Mouse (Mus musculus) lung, postnatal 0 days (tissue): ENCODE data around the gene Hdac7. TPM values are rescaled to one million over a fixed set of nuclear protein-coding genes. Genes with fewer than 3 reads are reported as not detected.

Experiments
- ATAC-seq: fragments of 200-750 bp; cut with Nextera tagmentation; 2 replicates; pipeline ENCODE4 v1.8.0; 2017; ENCODE audit warnings: moderate library complexity
- DNase-seq: peaks from one replicate; pipeline ENCODE4 v3.0.0-alpha.2; 2016; ENCODE audit warnings: low spot score
- H3K27ac ChIP-seq: fragments of 300-500 bp; sonication (generic); 2 replicates; pipeline ENCODE4 v1.5.1; 2014; ENCODE audit warnings: antibody characterized with exemption, mild to moderate bottlenecking, low read length, mixed read lengths
- H3K27me3 ChIP-seq: fragments of 300-500 bp; sonication (generic); replicated peaks from 2 replicates; pipeline ENCODE4 v1.6.1; 2014; ENCODE audit warnings: low read length, mixed read lengths; ENCODE audit not compliant: insufficient read depth
- H3K36me3 ChIP-seq: fragments of 300-500 bp; sonication (generic); 2 replicates; pipeline ENCODE4 v1.6.1; 2014; ENCODE audit warnings: low read length, mixed read lengths; ENCODE audit not compliant: insufficient read depth
- H3K4me1 ChIP-seq: fragments of 300-500 bp; sonication (generic); 2 replicates; pipeline ENCODE4 v1.6.1; 2014; ENCODE audit warnings: antibody characterized with exemption, low read depth, low read length, mixed read lengths; ENCODE audit not compliant: insufficient read depth
- H3K4me2 ChIP-seq: fragments of 300-500 bp; sonication (generic); replicated peaks from 2 replicates; pipeline ENCODE4 v1.6.1; 2014; ENCODE audit warnings: low read depth, mild to moderate bottlenecking, low read length, moderate library complexity, mixed read lengths
- H3K4me3 ChIP-seq: fragments of 300-500 bp; sonication (generic); 2 replicates; pipeline ENCODE4 v1.5.1; 2014; ENCODE audit warnings: low read depth, low read length
- H3K9ac ChIP-seq: fragments of 300-500 bp; sonication (generic); replicated peaks from 2 replicates; pipeline ENCODE4 v1.6.1; 2014; ENCODE audit warnings: low read depth, mild to moderate bottlenecking
- H3K9me3 ChIP-seq: fragments of 300-500 bp; sonication (generic); 2 replicates; pipeline ENCODE4 v1.6.1; 2016; ENCODE audit warnings: low read length, mixed read lengths
- CTCF ChIP-seq: IDR thresholded peaks from 2 replicates; pipeline ENCODE4 v1.5.1; 2016; ENCODE audit warnings: antibody characterized with exemption, mild to moderate bottlenecking
- EP300 ChIP-seq: IDR thresholded peaks from 2 replicates; pipeline ENCODE4 v1.6.1; 2016; ENCODE audit warnings: antibody characterized with exemption, mild to moderate bottlenecking, control low read depth
- WGBS: fragments of 180-500 bp; shearing (Covaris S2); extraction: QIAGEN DNeasy Blood & Tissue Kit; methylation state at CpG from one replicate; pipeline ENCODE4 v1.1.7; 2014; 5-methylcytosine and 5-hydroxymethylcytosine counted together
- polyA plus RNA-seq: library from polyadenylated mRNA; unstranded; fragments of >200 nt; fragmentation: Nextera tagmentation; extraction: Ambion mirVana; gene quantifications from 2 replicates; pipeline ENCODE4 v1.2.1, GENCODE M21; 2015

The Hdac7 gene
- polyA plus RNA-seq, 1 experiment from 2014 or later, result 43.2 TPM

DNA sequence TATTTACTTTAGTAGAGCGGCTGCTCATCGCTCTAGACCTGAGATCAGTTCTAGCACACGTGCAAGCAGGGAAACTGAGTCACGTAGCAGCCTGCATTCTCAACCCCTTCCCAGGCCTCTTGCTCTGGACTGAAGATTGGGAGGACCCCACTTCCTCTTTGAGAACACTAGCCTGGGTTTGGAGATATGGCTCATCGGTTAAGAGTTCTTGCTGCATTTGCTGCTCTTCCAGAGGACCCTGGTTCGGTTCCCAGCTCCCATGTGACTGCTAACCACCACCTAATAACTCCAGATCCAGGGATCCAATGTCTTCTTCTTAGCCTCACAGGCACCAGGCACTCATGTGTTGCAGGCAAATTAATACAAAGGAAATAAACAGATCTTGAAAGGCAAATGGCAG, 2.9 kb downstream of the Hdac7 start:
- WGBS, result 89% methylated on average over 6 of the region's 6 CpGs
- H3K9me3 ChIP-seq, result no peaks in the 10 kb centered on the region
- no peak for DNase-seq
- H3K4me1 ChIP-seq, result peaks cover 36% of the 10 kb centered on the region
- no peak for TF ChIP-seq CTCF
- no peak for TF ChIP-seq EP300
- H3K4me2 ChIP-seq, result no peak overlapping the region
- no peaks in the 10 kb centered on the region for H3K36me3 ChIP-seq
- no peak overlapping the region for H3K9ac ChIP-seq
- H3K4me3 ChIP-seq, result no peak overlapping the region
- no peak overlapping the region for H3K27ac ChIP-seq
- H3K27me3 ChIP-seq, result no peaks in the 10 kb centered on the region
- no peak for ATAC-seq

GRCm38 (mm10) chr15:97840781-97841180, 3.5 kb downstream of the Hdac7 start:
- no peak overlapping the region for H3K4me3 ChIP-seq
- no peaks in the 10 kb centered on the region for H3K9me3 ChIP-seq
- no peaks in the 10 kb centered on the region for H3K36me3 ChIP-seq
- peaks cover 36% of the 10 kb centered on the region for H3K4me1 ChIP-seq
- H3K9ac ChIP-seq, result no peak overlapping the region
- TF ChIP-seq CTCF, result peak; percentile 72
- TF ChIP-seq EP300, result no peak
- H3K27ac ChIP-seq, result peak overlapping the region; percentile 71
- no peak overlapping the region for H3K4me2 ChIP-seq
- WGBS, result 73% methylated on average over 1 of the region's 1 CpGs
- peak; percentile 63 for DNase-seq
- no peak for ATAC-seq
- H3K27me3 ChIP-seq, result no peaks in the 10 kb centered on the region

GRCm38 (mm10) chr15:97839991-97840455, 4.3 kb downstream of the Hdac7 start:
- Histone ChIP-seq H3K9ac (no peak overlapping the region), H3K36me3 (no peaks in the 10 kb centered on the region), H3K27ac (peak overlapping the region; percentile 71), H3K4me3 (no peak overlapping the region), H3K4me1 (peaks cover 36% of the 10 kb centered on the region), H3K9me3 (no peaks in the 10 kb centered on the region), H3K4me2 (no peak overlapping the region), H3K27me3 (no peaks in the 10 kb centered on the region)
- peak; percentile 68 for TF ChIP-seq CTCF
- TF ChIP-seq EP300, result peak; percentile 48; the same call in 1 of the 2 replicates
- 47% methylated on average over 2 of the region's 3 CpGs for WGBS
- peak; percentile 80 for ATAC-seq
- peak; percentile 95 for DNase-seq

- H3K9me3 ChIP-seq, result no peaks in the 10 kb centered on the region
- 69% methylated on average over 4 of the region's 4 CpGs for WGBS
- no peak overlapping the region for H3K4me3 ChIP-seq
- ATAC-seq, result no peak
- H3K36me3 ChIP-seq, result no peaks in the 10 kb centered on the region
- TF ChIP-seq CTCF (no peak), EP300 (0 out of 2 replicates have a peak, but pooled peaks have one; percentile 6)
- H3K27ac ChIP-seq, result peak overlapping the region; percentile 71
- DNase-seq, result no peak
- H3K4me2 ChIP-seq, result no peak overlapping the region
- H3K9ac ChIP-seq, result no peak overlapping the region
- no peaks in the 10 kb centered on the region for H3K27me3 ChIP-seq
- peaks cover 36% of the 10 kb centered on the region for H3K4me1 ChIP-seq
Measured at GRCm38 (mm10) chr15:97839473-97839872, 4.8 kb downstream of the Hdac7 start.

DNA sequence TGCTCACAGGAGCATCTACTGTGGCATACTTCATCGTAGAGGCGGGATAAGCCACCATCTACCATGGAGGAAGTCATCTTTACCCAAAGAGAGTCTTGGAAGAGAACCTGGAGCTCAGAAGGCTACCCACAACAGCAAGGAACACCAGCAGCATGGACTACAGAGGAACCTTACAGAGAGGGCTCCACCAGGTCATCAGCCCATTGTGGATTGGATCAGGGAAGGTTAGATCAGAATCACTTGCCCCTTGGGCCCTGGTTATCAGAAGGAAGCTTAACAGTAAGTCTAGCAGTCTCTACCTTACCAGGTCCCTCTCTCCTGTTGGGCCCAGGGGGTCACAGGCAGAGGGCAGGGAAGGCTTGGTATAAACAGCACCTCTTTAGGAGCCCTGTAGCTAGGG, 5.3 kb downstream of the Hdac7 start:
- Histone ChIP-seq H3K27me3 (no peaks in the 10 kb centered on the region), H3K27ac (peak overlapping the region; percentile 71), H3K4me2 (no peak overlapping the region), H3K9me3 (no peaks in the 10 kb centered on the region), H3K9ac (no peak overlapping the region), H3K4me1 (peaks cover 36% of the 10 kb centered on the region), H3K36me3 (no peaks in the 10 kb centered on the region), H3K4me3 (no peak overlapping the region)
- 89% methylated on average over 2 of the region's 2 CpGs for WGBS
- TF ChIP-seq CTCF (no peak), EP300 (no peak)
- ATAC-seq (no peak), DNase-seq (no peak)

GRCm38 (mm10) chr15:97838395-97838794, 5.9 kb downstream of the Hdac7 start:
- Histone ChIP-seq H3K4me1 (peaks cover 36% of the 10 kb centered on the region), H3K27ac (peak overlapping the region; percentile 89), H3K4me2 (no peak overlapping the region), H3K9me3 (no peaks in the 10 kb centered on the region), H3K9ac (no peak overlapping the region), H3K4me3 (no peak overlapping the region), H3K27me3 (no peaks in the 10 kb centered on the region), H3K36me3 (no peaks in the 10 kb centered on the region)
- 63% methylated on average over 4 of the region's 4 CpGs for WGBS
- no peak for ATAC-seq
- DNase-seq, result peak; percentile 23
- no peak for TF ChIP-seq CTCF
- no peak for TF ChIP-seq EP300

DNA sequence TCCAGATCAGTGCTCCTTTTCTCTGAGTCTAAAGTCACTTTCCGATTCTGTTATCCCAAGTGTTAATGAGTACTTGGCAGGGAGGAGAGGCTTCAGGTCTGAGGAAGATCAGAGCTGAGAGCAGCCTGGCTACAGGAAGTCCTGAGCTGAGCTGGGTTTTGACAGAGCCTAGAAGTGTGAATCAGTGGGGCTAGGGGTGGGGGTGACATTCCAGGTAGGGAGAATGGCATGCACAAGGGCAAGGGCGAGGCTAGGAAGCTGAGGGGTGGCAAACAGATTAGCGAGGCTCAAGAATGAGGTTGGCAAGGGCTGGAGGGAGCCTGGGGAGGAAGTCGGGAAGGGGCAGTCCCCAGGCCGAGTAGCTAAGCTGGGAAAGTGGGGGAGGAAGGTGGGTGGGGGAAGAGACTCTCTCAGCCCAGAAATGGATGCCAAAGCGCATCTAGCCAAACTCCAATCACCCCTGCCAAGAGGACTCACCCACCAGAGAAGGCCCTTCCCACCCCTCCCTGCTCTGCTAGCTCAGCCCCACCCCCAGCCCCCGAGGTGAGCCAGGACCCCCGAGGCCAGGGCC, 6.7 kb downstream of the Hdac7 start:
- TF ChIP-seq EP300, result peak; percentile 97
- no peak; the same call in 1 of the 2 replicates for TF ChIP-seq CTCF
- no peak overlapping the region for H3K4me3 ChIP-seq
- no peak overlapping the region for H3K4me2 ChIP-seq
- ATAC-seq, result peak; percentile 87
- WGBS, result 4% methylated on average over 8 of the region's 8 CpGs
- H3K36me3 ChIP-seq, result no peaks in the 10 kb centered on the region
- no peaks in the 10 kb centered on the region for H3K27me3 ChIP-seq
- peak overlapping the region; percentile 89 for H3K27ac ChIP-seq
- peak; percentile 94 for DNase-seq
- H3K9ac ChIP-seq, result no peak overlapping the region
- peaks cover 44% of the 10 kb centered on the region for H3K4me1 ChIP-seq
- H3K9me3 ChIP-seq, result no peaks in the 10 kb centered on the region
